Mouse (Mus musculus) stomach, embryonic 14.5 days (tissue): ENCODE results near the gene Gm13275. TPM values are rescaled to one million over a fixed set of nuclear protein-coding genes. Genes with fewer than 3 reads are reported as not detected.
"Not testable (repeated sequence)": the region's sequence is repeated elsewhere in the genome, so short reads cannot be mapped to it uniquely, and the experiment has no call there.

Experiments
- ATAC-seq: fragments of 200-750 bp; cut with Nextera tagmentation; 2 replicates; pipeline ENCODE4 v1.8.0; 2017; ENCODE audit warnings: low read depth, moderate TSS enrichment; ENCODE audit not compliant: insufficient number of reproducible peaks, insufficient read depth, low FRiP score
- H3K27ac ChIP-seq: fragments of 300-500 bp; sonication (generic); 2 replicates; pipeline ENCODE4 v1.5.1; 2014; ENCODE audit warnings: mild to moderate bottlenecking, low read length, moderate library complexity, mixed read lengths
- H3K27me3 ChIP-seq: fragments of 300-500 bp; sonication (generic); 2 replicates; pipeline ENCODE4 v1.6.1; 2014; ENCODE audit warnings: low read length, control low read depth, mixed read lengths; ENCODE audit not compliant: control insufficient read depth, insufficient read depth
- H3K36me3 ChIP-seq: fragments of 300-500 bp; sonication (generic); 2 replicates; pipeline ENCODE4 v1.6.1; 2014; ENCODE audit warnings: mild to moderate bottlenecking, control low read depth, low read length, moderate library complexity, mixed read lengths; ENCODE audit not compliant: control insufficient read depth, insufficient read depth
- H3K4me1 ChIP-seq: fragments of 300-500 bp; sonication (generic); 2 replicates; pipeline ENCODE4 v1.6.1; 2014; ENCODE audit warnings: low read length, control low read depth, mixed read lengths; ENCODE audit not compliant: control insufficient read depth, insufficient read depth
- H3K4me2 ChIP-seq: fragments of 300-500 bp; sonication (generic); replicated peaks from 2 replicates; pipeline ENCODE4 v1.6.1; 2014; ENCODE audit warnings: low read depth, low read length, control low read depth
- H3K4me3 ChIP-seq: fragments of 300-500 bp; sonication (generic); 2 replicates; pipeline ENCODE4 v1.5.1; 2014; ENCODE audit warnings: low read depth, low read length, control low read depth
- H3K9ac ChIP-seq: fragments of 300-500 bp; sonication (generic); replicated peaks from 2 replicates; pipeline ENCODE4 v1.6.1; 2014; ENCODE audit warnings: low read depth, mild to moderate bottlenecking, control low read depth, low read length, moderate library complexity, mixed read lengths
- H3K9me3 ChIP-seq: fragments of 300-500 bp; sonication (generic); 2 replicates; pipeline ENCODE4 v1.6.1; 2016; ENCODE audit warnings: low read depth, low read length, control low read depth; ENCODE audit not compliant: control insufficient read depth
- WGBS: fragments of 180-500 bp; shearing (Covaris S2); extraction: QIAGEN DNeasy Blood & Tissue Kit; methylation state at CpG from one replicate; pipeline ENCODE4 v1.1.7; 2014; 5-methylcytosine and 5-hydroxymethylcytosine counted together
- polyA plus RNA-seq: library from polyadenylated mRNA; unstranded; fragments of >200 nt; fragmentation: Nextera tagmentation; extraction: Ambion mirVana; gene quantifications from 2 replicates; pipeline ENCODE4 v1.2.1, GENCODE M21; 2014

The Gm13275 gene
- polyA plus RNA-seq, 1 experiment from 2014 or later, result not detected

GRCm38 (mm10) chr4:88819659-88820058 lies 25.4 kb downstream of the Gm13275 start, which contains the start of gene Ifna11:
Ifna11 (plus strand) TSS chr4:88819959.
- no peaks in the 10 kb centered on the region for H3K36me3 ChIP-seq
- H3K27me3 ChIP-seq, result no peaks in the 10 kb centered on the region; the same call in 1 of the 2 replicates
- H3K9me3 ChIP-seq, result no peaks in the 10 kb centered on the region
- no peak for ATAC-seq
- H3K4me3 ChIP-seq, result no peak within 1 kb of the TSS
- H3K9ac ChIP-seq, result no peak within 1 kb of the TSS
- H3K4me2 ChIP-seq, result no peak within 1 kb of the TSS
- 90% methylated on average over 1 of the region's 1 CpGs for WGBS
- H3K4me1 ChIP-seq, result no peaks in the 10 kb centered on the region
- no peak within 1 kb of the TSS for H3K27ac ChIP-seq

DNA sequence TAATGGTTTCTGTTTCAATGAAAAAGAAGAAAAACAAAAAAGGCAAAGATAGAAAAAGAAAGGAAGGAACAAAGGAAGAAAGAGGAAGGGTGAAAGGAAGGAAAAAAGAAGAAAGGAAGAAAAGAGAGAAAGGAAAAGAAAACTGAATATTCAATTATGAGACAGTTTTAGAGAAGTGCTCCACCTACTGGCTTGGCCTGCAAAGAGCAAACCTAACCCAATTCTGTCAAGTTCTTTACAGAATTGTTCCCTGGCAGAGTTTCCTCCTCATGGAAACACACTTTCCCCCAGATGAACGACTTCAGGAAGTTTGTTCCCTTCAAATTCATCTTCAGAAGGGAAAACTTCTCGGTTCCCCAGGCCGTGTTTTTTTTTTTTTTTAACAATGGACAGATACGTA lies 28.7 kb downstream of the Gm13275 start:
- WGBS, result 26% methylated on average over 4 of the region's 4 CpGs
- Histone ChIP-seq H3K4me1 (no peaks in the 10 kb centered on the region), H3K9me3 (no peaks in the 10 kb centered on the region), H3K27ac (no peak overlapping the region), H3K4me3 (no peak overlapping the region), H3K36me3 (no peaks in the 10 kb centered on the region), H3K4me2 (no peak overlapping the region), H3K9ac (no peak overlapping the region), H3K27me3 (no peaks in the 10 kb centered on the region; the same call in 1 of the 2 replicates)
- no peak for ATAC-seq

DNA sequence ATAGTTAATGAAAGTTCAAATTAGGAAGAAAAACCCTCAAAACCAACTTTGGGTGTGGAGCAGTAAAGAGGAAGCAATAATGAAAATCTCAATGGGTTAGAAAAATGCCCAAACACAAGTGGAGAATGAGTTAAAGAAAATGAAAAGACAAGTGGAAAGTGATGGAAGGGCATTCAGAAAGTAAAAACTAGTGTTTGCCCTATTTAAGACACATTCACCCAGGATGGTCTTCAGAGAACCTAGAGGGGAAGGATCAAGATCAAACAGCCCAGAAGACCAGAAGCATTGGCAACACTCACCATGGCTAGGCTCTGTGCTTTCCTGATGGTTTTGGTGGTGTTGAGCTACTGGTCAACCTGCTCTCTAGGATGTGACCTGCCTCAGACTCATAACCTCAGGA lies 32.8 kb downstream of the Gm13275 start, which contains the start of gene Ifna6:
Ifna6 (plus strand) TSS at position 301 of the 400 bp plus-strand sequence.
- H3K27ac ChIP-seq, result not testable (repeated sequence)

GRCm38 (mm10) chr4:88830523-88830922 lies 36.2 kb downstream of the Gm13275 start:
- WGBS, result 30% methylated on average over 4 of the region's 4 CpGs
- no peaks in the 10 kb centered on the region for H3K4me1 ChIP-seq

More for the DNA sequence above, 32.8 kb downstream of the Gm13275 start, which contains the start of gene Ifna6:
- not testable (repeated sequence) for H3K9ac ChIP-seq, H3K4me2 ChIP-seq, H3K4me1 ChIP-seq, H3K27me3 ChIP-seq, H3K9me3 ChIP-seq, H3K36me3 ChIP-seq, H3K4me3 ChIP-seq, ATAC-seq

DNA sequence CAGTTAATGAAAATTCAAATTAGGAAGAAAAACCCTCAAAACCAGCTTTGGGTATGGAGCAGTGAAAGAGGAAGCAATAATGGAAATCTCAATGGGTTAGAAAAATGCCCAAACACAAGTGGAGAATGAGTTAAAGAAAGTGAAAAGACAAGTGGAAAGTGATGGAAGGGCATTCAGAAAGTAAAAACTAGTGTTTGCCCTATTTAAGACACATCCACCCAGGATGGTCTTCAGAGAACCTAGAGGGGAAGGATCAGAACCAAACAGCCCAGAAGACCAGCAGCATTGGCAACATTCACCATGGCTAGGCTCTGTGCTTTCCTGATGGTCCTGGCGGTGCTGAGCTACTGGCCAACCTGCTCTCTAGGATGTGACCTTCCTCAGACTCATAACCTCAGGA lies 40.9 kb downstream of the Gm13275 start, which contains the start of gene Ifna5:
Ifna5 (plus strand) TSS at position 301 of the 400 bp plus-strand sequence.
- not testable (repeated sequence) for H3K36me3 ChIP-seq, H3K9ac ChIP-seq, H3K4me2 ChIP-seq, H3K4me3 ChIP-seq, H3K9me3 ChIP-seq, H3K4me1 ChIP-seq, H3K27ac ChIP-seq, ATAC-seq, H3K27me3 ChIP-seq
- WGBS, result 64% methylated on average over 1 of the region's 1 CpGs

More at GRCm38 (mm10) chr4:88830523-88830922, 36.2 kb downstream of the Gm13275 start:
- H3K4me3 ChIP-seq, result no peak overlapping the region
- H3K9me3 ChIP-seq, result no peaks in the 10 kb centered on the region
- no peak overlapping the region for H3K4me2 ChIP-seq
- H3K9ac ChIP-seq, result no peak overlapping the region
- H3K27me3 ChIP-seq, result no peaks in the 10 kb centered on the region
- no peak for ATAC-seq
- no peaks in the 10 kb centered on the region for H3K36me3 ChIP-seq
- no peak overlapping the region for H3K27ac ChIP-seq

GRCm38 (mm10) chr4:88838828-88839227 lies 44.5 kb downstream of the Gm13275 start:
- Histone ChIP-seq H3K27me3 (no peaks in the 10 kb centered on the region), H3K9me3 (no peaks in the 10 kb centered on the region), H3K4me2 (no peak overlapping the region), H3K36me3 (no peaks in the 10 kb centered on the region), H3K27ac (no peak overlapping the region), H3K4me1 (no peaks in the 10 kb centered on the region), H3K9ac (no peak overlapping the region), H3K4me3 (no peak overlapping the region)
- no peak for ATAC-seq
- 49% methylated on average over 3 of the region's 3 CpGs for WGBS

GRCm38 (mm10) chr4:88840058-88840457 lies 45.8 kb downstream of the Gm13275 start:
- Histone ChIP-seq H3K27ac (no peak overlapping the region), H3K4me2 (no peak overlapping the region), H3K4me3 (no peak overlapping the region), H3K9ac (no peak overlapping the region), H3K4me1 (no peaks in the 10 kb centered on the region), H3K9me3 (no peaks in the 10 kb centered on the region), H3K36me3 (no peaks in the 10 kb centered on the region), H3K27me3 (no peaks in the 10 kb centered on the region)
- WGBS, result 75% methylated on average over 3 of the region's 3 CpGs
- ATAC-seq, result no peak

DNA sequence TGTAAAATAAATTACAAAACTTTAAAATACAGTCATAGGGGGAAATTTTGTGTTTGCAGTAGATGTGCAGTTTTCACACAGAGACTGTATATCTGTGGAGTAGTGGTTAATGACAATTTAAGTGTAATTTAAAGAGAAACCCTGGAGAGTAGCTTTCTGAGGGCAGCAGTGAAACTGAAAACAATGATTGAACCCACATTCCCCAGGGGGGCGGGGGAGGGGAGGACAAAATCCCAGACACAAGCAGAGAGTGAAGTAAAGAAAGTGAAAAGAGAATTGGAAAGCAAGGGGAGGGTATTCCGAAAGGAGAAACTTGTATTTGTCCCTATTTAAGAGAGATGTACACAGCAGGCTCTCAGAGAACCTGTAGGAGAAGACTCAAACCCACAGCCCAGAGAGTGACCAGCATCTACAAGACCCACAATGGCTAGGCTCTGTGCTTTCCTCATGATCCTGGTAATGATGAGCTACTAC lies 47.2 kb downstream of the Gm13275 start, which contains the start of gene Ifna4:
Ifna4 (plus strand) TSS at position 424 of the 474 bp plus-strand sequence.
- 63% methylated on average over 2 of the region's 2 CpGs for WGBS
- H3K9me3 ChIP-seq, result no peaks in the 10 kb centered on the region
- H3K4me2 ChIP-seq, result no peak within 1 kb of the TSS
- no peak within 1 kb of the TSS for H3K4me3 ChIP-seq
- H3K4me1 ChIP-seq, result no peaks in the 10 kb centered on the region
- H3K36me3 ChIP-seq, result no peaks in the 10 kb centered on the region
- H3K9ac ChIP-seq, result no peak within 1 kb of the TSS
- H3K27ac ChIP-seq, result no peak within 1 kb of the TSS
- H3K27me3 ChIP-seq, result no peaks in the 10 kb centered on the region
- ATAC-seq, result no peak
